ENCODE assay signal across 12 mouse cellular contexts in genomic region chrX:83686547-83686946, GRCm38 (mm10).
"Had no signal": no experiment of that assay in that cellular context is flagged by ENCODE, and none has a peak within 500 bp of the region (broad histone marks: within the 10 kb centered on the region; RNA-seq: fewer than 3 reads in every experiment).

No protein-coding gene starts in this region.

- H3K4me3 ChIP-seq: layer of hippocampus, adult 2 months; limb, embryonic 10.5 days; liver, embryonic 15.5 days; midbrain, embryonic 13.5 days; neural tube, embryonic 15.5 days had no signal

- DNase-seq: kidney, adult 11 months; kidney, adult 9 months; kidney, postnatal 4 days; lung, adult 2 months; lung, postnatal 36 days; thymus, postnatal 4 days had no signal

- H3K27ac ChIP-seq: kidney, postnatal 0 days; layer of hippocampus, adult 2 months; limb, embryonic 10.5 days; liver, embryonic 15.5 days; midbrain, embryonic 13.5 days; neural tube, embryonic 15.5 days had no signal
